Mouse (Mus musculus) ES-Bruce4 (cell line): ENCODE measurements around the gene Il17a. TPM values are rescaled to one million over a fixed set of nuclear protein-coding genes. Genes with fewer than 3 reads are reported as not detected.

Experiments
- H3K27ac ChIP-seq: 2 replicates; pipeline ENCODE4 v1.5.1; 2012; ENCODE audit warnings: low read length, inconsistent platforms; ENCODE audit not compliant: insufficient read depth
- H3K27me3 ChIP-seq: 2 replicates; pipeline ENCODE4 v1.6.1; 2012; ENCODE audit warnings: mild to moderate bottlenecking, low read length, inconsistent platforms; ENCODE audit not compliant: control insufficient read depth, poor library complexity, insufficient read depth, severe bottlenecking
- H3K36me3 ChIP-seq: 2 replicates; pipeline ENCODE4 v1.6.1; 2012; ENCODE audit warnings: inconsistent platforms, mild to moderate bottlenecking, low read length, moderate library complexity; ENCODE audit not compliant: control insufficient read depth, poor library complexity, insufficient read depth, severe bottlenecking
- H3K4me1 ChIP-seq: one replicate; pipeline ENCODE4 v1.8.1; 2011; ENCODE audit warnings: low read length; ENCODE audit not compliant: control insufficient read depth, insufficient read depth
- H3K4me3 ChIP-seq: 2 replicates; pipeline ENCODE4 v1.5.1; 2011; ENCODE audit warnings: low read depth, mild to moderate bottlenecking, low read length
- H3K9ac ChIP-seq: 2 replicates; pipeline ENCODE4 v1.6.1; 2012; ENCODE audit warnings: low read depth, mild to moderate bottlenecking, inconsistent platforms; ENCODE audit not compliant: poor library complexity, severe bottlenecking
- H3K9me3 ChIP-seq: replicated peaks from 2 replicates; pipeline ENCODE4 v1.6.1; 2012; ENCODE audit warnings: mild to moderate bottlenecking, low read length, inconsistent platforms; ENCODE audit not compliant: control insufficient read depth, poor library complexity, insufficient read depth, severe bottlenecking
- CTCF ChIP-seq: IDR thresholded peaks from one replicate; pipeline ENCODE4 v1.8.1; 2011; ENCODE audit warnings: low read depth, low read length
- EP300 ChIP-seq: IDR thresholded peaks from 2 replicates; pipeline ENCODE4 v1.6.1; 2011; ENCODE audit warnings: low read depth, low read length; ENCODE audit not compliant: insufficient read depth
- POLR2A ChIP-seq: IDR thresholded peaks from one replicate; pipeline ENCODE4 v1.8.1; 2011; ENCODE audit warnings: low read length; ENCODE audit not compliant: insufficient read depth
- polyA plus RNA-seq: library from polyadenylated mRNA; stranded (reverse); fragments of >200 nt; gene quantifications from 2 replicates; pipeline ENCODE4 v1.2.4, GENCODE M21; 2011; ENCODE audit warnings: low read depth; ENCODE audit not compliant: missing spikeins, insufficient read depth, insufficient read length

The Il17a gene
- not detected in 2 replicates for polyA plus RNA-seq

DNA sequence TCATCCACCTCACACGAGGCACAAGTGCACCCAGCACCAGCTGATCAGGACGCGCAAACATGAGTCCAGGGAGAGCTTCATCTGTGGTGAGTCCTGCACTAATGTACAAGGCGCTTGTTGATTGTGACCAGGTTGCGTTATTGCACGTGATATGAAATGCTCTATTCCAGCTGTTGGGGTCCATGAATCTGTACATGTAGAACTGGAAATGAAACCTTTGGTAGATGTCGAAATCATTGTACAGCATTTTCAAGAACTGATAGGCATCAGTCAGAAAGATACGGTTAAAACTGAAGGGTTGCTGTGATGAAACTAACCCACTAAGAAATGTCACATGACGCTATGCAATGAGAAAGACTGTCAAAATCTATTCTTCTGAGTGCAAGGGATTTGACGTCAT, at the start of gene Il17a:
Gene Il17a, plus strand, starts transcription at position 3 of the 400 bp plus-strand sequence.
- H3K36me3 ChIP-seq: no peaks in the 10 kb centered on the region
- H3K27me3 ChIP-seq: no peaks in the 10 kb centered on the region; the same call in 1 of the 2 replicates
- no peak within 1 kb of the TSS for H3K9ac ChIP-seq
- H3K27ac ChIP-seq: no peak within 1 kb of the TSS
- H3K4me1 ChIP-seq: no peaks in the 10 kb centered on the region
- no peaks in the 10 kb centered on the region; the same call in 1 of the 2 replicates for H3K9me3 ChIP-seq
- TF ChIP-seq CTCF (no peak), POLR2A (no peak), EP300 (no peak)
- no peak within 1 kb of the TSS for H3K4me3 ChIP-seq

DNA sequence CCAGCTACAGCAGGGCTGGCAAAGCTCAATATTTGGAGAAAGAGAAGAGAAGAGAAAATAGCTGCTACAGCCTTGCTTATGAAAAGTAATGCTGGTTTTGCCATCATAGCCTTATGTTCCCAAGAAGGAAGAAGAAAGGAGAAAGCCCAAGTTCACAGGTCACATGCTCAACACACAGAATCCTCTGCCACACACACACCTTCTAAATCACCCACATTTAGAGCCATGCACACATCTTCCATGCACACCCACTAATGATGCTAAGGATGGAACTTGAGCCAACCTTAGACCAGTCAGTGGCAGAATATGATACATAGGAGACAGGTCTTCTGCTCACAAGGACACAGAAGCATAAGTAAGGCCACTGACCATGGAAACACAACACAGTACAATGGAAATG, 47.9 kb upstream of the Il17a start:
- Histone ChIP-seq H3K9ac (no peak overlapping the region), H3K27me3 (no peaks in the 10 kb centered on the region), H3K4me1 (no peaks in the 10 kb centered on the region), H3K27ac (no peak overlapping the region), H3K4me3 (no peak overlapping the region), H3K36me3 (no peaks in the 10 kb centered on the region), H3K9me3 (no peaks in the 10 kb centered on the region)
- TF ChIP-seq EP300: no peak
- TF ChIP-seq POLR2A: no peak
- TF ChIP-seq CTCF: no peak

GRCm38 (mm10) chr1:20683386-20683785, 47.3 kb upstream of the Il17a start:
- TF ChIP-seq CTCF (no peak), EP300 (no peak), POLR2A (no peak)
- H3K9me3 ChIP-seq: no peaks in the 10 kb centered on the region

GRCm38 (mm10) chr1:20683853-20684252, 46.9 kb upstream of the Il17a start:
- Histone ChIP-seq H3K4me3 (no peak overlapping the region), H3K27me3 (no peaks in the 10 kb centered on the region)

More at GRCm38 (mm10) chr1:20683386-20683785, 47.3 kb upstream of the Il17a start:
- no peaks in the 10 kb centered on the region for H3K27me3 ChIP-seq
- no peaks in the 10 kb centered on the region for H3K4me1 ChIP-seq
- no peak overlapping the region for H3K4me3 ChIP-seq
- H3K9ac ChIP-seq: no peak overlapping the region
- no peak overlapping the region for H3K27ac ChIP-seq
- H3K36me3 ChIP-seq: no peaks in the 10 kb centered on the region

GRCm38 (mm10) chr1:20684403-20684802, 46.3 kb upstream of the Il17a start:
- Histone ChIP-seq H3K9me3 (no peaks in the 10 kb centered on the region), H3K9ac (no peak overlapping the region), H3K36me3 (no peaks in the 10 kb centered on the region), H3K4me1 (no peaks in the 10 kb centered on the region), H3K27ac (no peak overlapping the region), H3K27me3 (no peaks in the 10 kb centered on the region), H3K4me3 (no peak overlapping the region)
- TF ChIP-seq EP300: no peak
- no peak for TF ChIP-seq POLR2A
- TF ChIP-seq CTCF: no peak

More at GRCm38 (mm10) chr1:20683853-20684252, 46.9 kb upstream of the Il17a start:
- TF ChIP-seq EP300: no peak
- no peak for TF ChIP-seq CTCF
- TF ChIP-seq POLR2A: no peak
- Histone ChIP-seq H3K9me3 (no peaks in the 10 kb centered on the region), H3K36me3 (no peaks in the 10 kb centered on the region), H3K27ac (no peak overlapping the region), H3K9ac (no peak overlapping the region), H3K4me1 (no peaks in the 10 kb centered on the region)

DNA sequence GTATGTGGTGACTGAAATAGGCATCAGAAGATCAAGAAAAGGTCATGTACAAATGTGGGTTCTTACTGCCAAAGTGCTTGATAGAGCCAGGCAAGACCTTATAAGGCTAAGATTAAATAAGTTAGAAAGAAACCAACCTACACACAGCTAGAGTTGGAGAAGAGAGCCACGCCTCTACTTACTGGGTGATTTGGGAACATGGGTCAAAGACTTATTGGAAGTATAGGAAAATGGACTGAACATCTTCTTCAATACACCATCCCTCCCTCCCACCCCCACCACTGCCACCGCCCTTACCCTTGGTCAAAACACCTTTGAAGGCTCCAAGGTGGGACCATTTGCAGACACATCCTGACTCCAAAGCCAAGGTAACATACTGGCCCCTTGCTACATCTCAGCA, 45.3 kb upstream of the Il17a start:
- Histone ChIP-seq H3K27ac (no peak overlapping the region), H3K9me3 (no peaks in the 10 kb centered on the region), H3K36me3 (no peaks in the 10 kb centered on the region), H3K27me3 (no peaks in the 10 kb centered on the region), H3K4me3 (no peak overlapping the region), H3K9ac (no peak overlapping the region), H3K4me1 (no peaks in the 10 kb centered on the region)
- TF ChIP-seq EP300 (no peak), CTCF (no peak), POLR2A (no peak)
